Mouse (Mus musculus) splenic B cell, adult 2 months (primary cell): ENCODE measurements around the gene Slc6a19.
"Not testable (repeated sequence)": the region's sequence is repeated elsewhere in the genome, so short reads cannot be mapped to it uniquely, and the experiment has no call there.

Source experiments
- DNase-seq: peaks from one replicate; pipeline ENCODE4 v3.0.0-alpha.2; 2011; ENCODE audit warnings: low read depth, low spot score
- H3K27me3 ChIP-seq: 2 replicates; pipeline ENCODE4 v1.6.1; 2012; ENCODE audit warnings: mild to moderate bottlenecking, low read length, moderate library complexity, mixed read lengths; ENCODE audit not compliant: control insufficient read depth, poor library complexity, insufficient read depth, severe bottlenecking
- H3K36me3 ChIP-seq: 2 replicates; pipeline ENCODE4 v1.6.1; 2012; ENCODE audit warnings: mild to moderate bottlenecking, low read length, moderate library complexity, mixed read lengths; ENCODE audit not compliant: control insufficient read depth, poor library complexity, insufficient read depth, severe bottlenecking

Gene Slc6a19

DNA sequence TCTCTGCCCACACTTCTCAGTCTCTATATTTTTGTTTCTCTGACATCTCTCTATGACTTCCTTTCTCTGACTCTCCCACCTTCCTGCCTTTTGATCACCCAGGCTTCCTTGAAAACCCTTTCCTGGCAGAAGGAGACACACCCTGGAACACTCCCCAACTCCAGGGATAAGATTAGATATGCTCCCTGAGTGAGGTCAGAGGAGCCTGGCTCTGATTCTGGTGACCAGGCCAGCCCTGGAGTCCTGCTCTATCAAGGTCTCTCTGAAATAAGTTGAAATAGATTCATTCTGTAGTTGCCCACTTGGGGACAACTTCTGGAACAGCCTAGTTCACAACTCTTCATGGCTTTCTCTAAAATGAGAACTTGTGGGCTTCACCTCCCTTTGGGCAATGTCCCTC lies 24.0 kb upstream of the Slc6a19 start:
- DNase-seq, result no peak
- Histone ChIP-seq H3K36me3 (no peaks in the 10 kb centered on the region), H3K27me3 (no peaks in the 10 kb centered on the region)

DNA sequence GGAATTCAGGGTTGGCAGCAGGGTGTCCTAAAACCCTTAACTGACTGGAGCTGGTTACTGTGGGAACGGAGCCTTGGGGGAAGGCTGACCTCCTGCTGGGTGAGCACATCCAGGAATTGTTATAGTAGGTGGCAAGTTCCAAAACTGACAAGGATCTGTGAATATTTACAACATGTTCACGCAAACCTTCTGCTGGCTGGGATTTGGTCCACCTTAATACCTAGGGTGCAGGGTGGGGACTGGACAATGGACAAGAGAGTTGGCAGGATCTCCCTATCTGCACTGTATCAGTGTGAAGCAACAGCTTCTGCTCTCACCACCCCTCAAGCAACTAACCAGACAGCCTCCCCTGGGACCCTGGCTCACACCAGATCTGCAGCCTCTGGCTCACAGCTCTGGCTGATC lies 23.0 kb upstream of the Slc6a19 start:
- H3K36me3 ChIP-seq, result no peaks in the 10 kb centered on the region
- no peaks in the 10 kb centered on the region for H3K27me3 ChIP-seq
- no peak for DNase-seq

DNA sequence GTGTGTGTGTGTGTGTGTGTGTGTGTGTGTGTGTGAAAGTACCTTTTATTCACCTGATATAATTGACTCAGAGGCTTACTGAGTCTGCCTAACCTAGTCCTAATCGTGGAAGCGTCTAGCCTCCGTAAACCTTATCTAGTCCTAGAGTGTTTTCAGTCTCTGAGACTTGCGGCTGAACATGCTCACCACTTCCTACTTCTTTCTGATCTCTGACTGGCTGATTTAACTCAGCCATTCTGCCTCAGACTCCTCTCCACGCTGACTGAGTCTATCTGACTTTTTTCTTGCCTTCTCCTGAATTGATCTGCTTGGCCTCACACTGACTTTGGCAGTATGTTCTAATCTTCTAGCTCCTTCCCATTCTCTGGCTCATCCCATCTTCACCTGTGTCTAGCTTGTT lies 20.6 kb upstream of the Slc6a19 start:
- peak; percentile 41 for DNase-seq
- Histone ChIP-seq H3K27me3 (no peaks in the 10 kb centered on the region), H3K36me3 (no peaks in the 10 kb centered on the region)

DNA sequence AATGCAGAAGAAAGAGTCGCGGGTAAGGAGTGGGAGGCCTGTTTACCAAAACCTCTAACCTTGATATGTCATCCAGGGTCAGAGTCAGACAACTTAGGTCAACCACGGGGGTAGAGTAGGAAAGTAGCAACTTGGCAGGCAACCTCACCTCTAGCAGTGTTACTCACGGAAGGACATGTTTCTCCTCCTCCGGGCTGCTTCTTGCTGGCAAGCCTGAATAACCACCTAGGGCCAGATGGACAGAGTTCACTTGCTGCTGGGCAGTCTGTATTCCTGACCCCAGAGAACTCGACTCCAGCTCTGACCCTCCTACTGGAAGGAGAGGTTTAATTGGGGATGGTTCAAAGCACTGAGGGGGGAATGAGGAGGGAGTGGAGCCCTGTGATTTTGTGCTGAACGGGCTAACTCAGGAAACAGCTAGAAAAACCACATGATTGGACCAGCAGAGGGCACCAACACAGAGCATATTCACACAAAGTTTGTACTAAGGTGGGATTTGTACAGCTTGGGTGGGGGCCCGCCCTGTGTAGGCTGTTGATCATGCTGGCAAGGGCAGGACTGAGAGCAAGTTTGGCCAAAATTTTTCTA lies 18.5 kb upstream of the Slc6a19 start:
- Histone ChIP-seq H3K36me3 (no peaks in the 10 kb centered on the region), H3K27me3 (no peaks in the 10 kb centered on the region)
- peak; percentile 60 for DNase-seq

DNA sequence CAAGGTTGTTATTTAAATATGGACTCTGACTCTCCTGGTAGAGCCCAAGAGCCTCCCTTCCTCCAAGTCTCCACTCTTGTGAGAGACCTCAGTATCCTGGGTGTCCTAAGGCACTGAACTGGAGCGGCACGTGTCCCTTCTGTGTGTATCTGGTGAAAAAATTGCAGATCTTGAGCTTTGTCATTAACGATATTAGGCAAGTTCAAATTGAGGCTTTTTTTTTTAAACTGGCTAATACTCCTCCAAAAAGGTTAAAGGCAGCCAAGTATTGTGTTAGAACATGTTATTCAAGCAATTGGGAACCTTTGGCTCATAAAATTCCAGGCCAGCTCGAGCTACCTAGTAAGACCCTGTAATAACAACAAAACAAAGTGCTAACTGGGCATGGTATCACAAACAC lies 15.6 kb upstream of the Slc6a19 start:
- Histone ChIP-seq H3K36me3 (no peaks in the 10 kb centered on the region), H3K27me3 (no peaks in the 10 kb centered on the region)
- no peak for DNase-seq

DNA sequence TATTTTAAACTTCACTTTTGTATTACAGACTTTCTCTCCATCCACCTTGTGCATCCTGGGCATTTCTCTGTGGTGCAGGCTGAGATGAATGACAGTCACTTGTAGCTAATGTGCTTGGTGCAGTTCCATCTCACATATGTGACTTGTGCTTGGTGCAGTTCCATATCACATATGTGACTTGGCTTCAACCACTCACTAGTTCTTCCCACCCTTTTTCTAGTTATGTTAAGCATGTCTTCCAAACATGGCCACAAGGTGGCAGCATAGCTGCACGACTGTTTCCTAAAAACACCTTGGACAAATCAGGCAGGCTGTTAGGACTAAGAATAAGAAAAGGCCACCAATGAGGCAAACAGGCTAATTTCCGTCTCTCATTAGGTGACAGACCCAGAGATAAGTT lies 13.6 kb upstream of the Slc6a19 start:
- no peaks in the 10 kb centered on the region for H3K27me3 ChIP-seq
- DNase-seq, result peak; percentile 89

DNA sequence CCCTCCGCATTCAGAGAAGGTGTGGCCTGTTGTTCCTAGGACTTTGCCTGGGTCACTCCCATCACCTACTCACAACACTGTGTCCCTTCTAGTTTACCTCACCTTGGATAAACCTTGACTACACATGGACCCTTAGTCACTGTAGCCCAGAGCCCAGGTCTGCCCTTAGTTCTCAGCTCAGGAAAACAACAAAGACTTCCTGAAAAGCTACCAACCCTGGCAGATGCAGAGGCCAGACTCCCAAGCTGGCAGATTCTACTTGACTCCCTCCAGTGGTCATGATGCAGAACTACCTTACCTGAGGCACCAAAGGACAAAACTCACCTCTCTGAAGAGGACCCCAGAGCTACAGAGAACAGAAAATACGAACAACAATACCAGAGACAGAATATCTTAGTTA lies 9.4 kb upstream of the Slc6a19 start:
- DNase-seq, result peak; percentile 46
- Histone ChIP-seq H3K36me3 (no peaks in the 10 kb centered on the region), H3K27me3 (no peaks in the 10 kb centered on the region)

More for the DNA sequence above, 13.6 kb upstream of the Slc6a19 start:
- H3K36me3 ChIP-seq, result no peaks in the 10 kb centered on the region

DNA sequence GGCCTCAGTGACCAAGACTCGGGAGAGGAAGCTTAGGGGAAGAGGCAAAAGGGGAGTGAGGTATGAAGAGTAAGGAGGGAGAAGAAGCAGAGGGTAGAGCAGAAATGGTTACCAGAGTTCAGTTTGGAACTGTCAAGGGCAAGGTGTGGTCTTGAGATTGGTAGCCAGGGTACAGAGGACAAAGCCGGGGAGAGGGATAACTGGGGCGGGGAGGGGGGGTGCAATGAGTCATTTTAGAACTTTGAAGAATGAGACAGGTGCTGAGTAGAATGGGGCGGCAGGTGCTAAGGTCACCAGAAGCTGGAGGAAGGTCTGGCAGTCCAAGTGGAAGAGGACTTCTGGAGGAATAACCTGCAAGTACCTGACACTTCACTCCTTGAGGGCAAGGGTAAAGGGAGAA lies 8.5 kb upstream of the Slc6a19 start:
- DNase-seq, result no peak
- H3K27me3 ChIP-seq, result no peaks in the 10 kb centered on the region
- H3K36me3 ChIP-seq, result no peaks in the 10 kb centered on the region

DNA sequence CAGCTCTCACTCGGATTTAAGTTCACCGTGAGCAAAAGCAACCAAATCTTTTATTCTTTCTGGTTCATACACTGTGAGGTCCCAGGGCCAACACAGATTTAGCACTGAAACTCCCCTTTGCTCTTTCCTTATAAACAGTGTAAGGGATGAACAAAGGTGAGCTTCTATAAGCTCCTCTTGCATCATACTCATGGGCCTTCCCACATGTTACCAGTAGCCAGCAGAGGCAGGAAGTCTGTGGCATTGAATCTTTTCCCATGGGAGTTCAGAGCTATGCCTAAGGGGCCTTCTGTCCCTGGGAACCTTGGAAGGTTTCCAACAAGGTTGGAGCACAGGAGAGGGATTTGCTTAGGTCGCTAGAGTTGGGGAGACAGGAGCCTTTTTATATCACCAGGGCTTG lies 7.6 kb upstream of the Slc6a19 start:
- H3K36me3 ChIP-seq, result no peaks in the 10 kb centered on the region
- DNase-seq, result no peak
- no peaks in the 10 kb centered on the region for H3K27me3 ChIP-seq

DNA sequence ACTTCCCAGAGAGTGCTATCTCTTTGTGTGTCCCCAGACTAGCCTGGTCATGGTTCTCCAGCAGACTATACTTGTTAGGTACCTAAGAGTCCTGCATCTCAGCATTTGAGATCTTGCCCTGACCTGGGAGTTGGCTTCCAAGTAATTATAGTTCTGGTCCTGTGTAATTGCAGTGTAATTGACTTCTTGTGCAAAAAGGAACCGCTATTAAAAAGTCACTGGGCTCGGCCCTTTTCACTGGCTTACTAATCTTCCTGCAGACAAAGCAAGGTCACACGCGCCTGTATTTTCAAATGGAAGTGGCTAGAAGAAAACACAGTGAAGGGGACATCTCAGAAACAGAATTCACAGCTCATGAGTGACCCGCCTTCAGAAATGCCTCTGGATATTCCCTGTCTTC lies 7.1 kb upstream of the Slc6a19 start:
- no peak for DNase-seq
- no peaks in the 10 kb centered on the region for H3K36me3 ChIP-seq

DNA sequence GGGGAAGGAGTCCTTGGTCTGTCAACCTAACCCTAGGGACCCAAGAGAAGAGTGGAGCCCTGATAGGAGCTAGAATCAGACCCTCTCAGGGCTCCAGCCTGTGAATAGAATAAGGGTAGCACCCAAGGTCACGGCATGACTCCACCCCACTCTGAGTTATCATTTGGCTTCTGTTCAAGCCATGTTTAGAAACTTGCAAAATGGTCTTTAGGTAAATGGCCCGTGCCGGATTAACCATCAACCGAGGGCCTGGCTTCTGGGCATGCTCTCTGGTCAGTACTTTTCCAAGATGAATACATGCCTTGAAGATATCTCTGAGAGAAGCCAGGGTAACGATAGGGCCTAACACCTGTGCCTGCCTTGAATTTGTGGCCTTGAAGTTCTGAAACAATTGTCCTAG lies 6.6 kb upstream of the Slc6a19 start:
- Histone ChIP-seq H3K36me3 (no peaks in the 10 kb centered on the region), H3K27me3 (no peaks in the 10 kb centered on the region)
- no peak for DNase-seq

More for the DNA sequence above, 7.1 kb upstream of the Slc6a19 start:
- no peaks in the 10 kb centered on the region for H3K27me3 ChIP-seq

DNA sequence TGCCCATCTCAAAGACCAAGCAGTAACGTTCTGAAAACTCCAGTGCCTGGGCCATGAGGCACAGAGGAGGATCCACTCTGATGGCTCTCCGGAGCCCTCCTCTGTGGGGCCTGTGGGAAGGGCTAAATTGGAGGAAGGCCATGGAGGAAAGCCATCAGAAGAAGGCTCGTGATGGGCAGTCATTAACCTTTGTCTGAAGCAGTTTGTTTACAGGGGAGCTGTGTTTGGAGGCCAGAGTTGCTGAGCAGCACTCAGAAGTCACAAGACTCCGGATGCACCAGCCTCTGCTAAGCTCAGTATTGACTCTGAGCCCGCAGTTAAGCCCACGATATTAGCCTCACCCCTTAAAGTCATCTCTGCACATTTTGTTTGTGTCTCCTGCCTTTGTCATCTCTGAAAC lies 4.8 kb upstream of the Slc6a19 start:
- no peak for DNase-seq
- H3K36me3 ChIP-seq, result no peaks in the 10 kb centered on the region
- no peaks in the 10 kb centered on the region for H3K27me3 ChIP-seq

DNA sequence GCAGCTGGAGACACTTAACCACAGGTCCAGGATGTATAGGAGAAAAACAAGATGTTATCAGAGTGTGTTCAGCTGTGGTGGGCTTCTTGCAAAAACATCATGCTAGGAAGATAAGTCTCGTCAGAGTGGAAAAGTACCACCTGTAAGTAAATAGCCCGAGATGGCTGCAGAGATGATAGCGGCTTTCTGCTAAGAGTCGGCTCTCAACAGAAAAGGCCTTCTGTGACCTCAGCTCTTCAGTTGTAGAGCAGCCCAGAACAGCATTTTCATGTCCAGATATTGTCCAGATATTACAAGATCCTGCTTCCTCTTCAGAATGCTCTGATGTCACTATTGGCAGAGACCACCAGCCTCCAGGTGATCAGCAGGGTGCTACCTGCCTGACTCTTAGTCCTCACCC lies 1.2 kb downstream of the Slc6a19 start:
- H3K27me3 ChIP-seq, DNase-seq, H3K36me3 ChIP-seq: not testable (repeated sequence)

DNA sequence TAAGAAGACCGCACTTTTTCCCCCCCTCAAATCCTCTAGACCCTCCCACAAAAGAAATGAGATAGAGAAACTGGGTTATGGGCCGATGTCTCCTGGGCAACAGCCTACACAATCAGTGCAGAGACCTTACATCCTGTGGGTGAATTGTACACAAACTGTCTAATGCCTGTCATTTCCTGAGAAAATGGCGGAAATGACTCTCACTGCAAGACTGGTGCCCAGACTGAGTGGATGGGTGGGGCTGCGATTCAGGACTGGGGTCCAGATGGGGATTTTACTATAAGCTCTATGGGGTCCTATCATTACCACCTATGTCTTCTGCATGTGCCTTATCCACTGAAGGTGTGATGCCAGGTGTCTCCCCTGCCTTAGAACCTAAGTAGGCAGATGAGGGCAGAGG lies 1.9 kb downstream of the Slc6a19 start:
- Histone ChIP-seq H3K27me3 (no peaks in the 10 kb centered on the region), H3K36me3 (no peaks in the 10 kb centered on the region)
- peak; percentile 62 for DNase-seq

DNA sequence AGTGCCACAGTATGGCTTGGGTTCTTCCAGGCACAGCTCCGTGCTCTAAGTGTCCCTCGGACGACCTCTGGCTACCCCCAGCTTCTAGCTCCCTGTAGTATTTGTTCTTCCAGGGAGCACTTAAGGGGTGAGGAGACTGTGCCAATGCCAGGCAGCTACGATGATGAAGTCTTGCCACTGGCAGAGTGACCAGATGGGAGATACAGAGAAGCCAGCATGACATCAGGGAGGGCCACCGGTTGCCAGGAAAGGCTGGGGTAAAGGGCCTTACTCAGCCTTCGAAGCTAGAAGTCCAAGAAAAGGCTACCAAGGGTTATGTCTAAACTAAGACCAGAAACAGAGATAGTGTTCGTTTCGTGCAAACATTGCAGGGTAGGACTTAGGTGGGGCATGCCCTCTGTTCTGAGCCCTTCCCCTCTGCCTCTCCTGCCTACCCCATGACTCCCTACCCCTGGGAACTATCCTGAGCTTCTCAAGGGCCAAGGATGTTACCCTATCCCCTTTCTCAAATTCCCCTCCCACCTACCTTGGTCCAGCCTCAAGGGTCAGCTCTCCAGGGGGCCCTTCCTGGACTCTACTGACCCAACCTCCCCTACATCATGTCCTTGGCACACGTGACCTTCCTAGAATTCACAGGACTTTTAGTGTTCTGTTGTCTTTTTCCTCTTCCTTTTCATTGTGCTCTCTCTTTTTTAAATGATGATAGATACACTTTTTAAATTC lies 3.3 kb downstream of the Slc6a19 start:
- H3K36me3 ChIP-seq, result no peaks in the 10 kb centered on the region
- H3K27me3 ChIP-seq, result no peaks in the 10 kb centered on the region
- no peak for DNase-seq

DNA sequence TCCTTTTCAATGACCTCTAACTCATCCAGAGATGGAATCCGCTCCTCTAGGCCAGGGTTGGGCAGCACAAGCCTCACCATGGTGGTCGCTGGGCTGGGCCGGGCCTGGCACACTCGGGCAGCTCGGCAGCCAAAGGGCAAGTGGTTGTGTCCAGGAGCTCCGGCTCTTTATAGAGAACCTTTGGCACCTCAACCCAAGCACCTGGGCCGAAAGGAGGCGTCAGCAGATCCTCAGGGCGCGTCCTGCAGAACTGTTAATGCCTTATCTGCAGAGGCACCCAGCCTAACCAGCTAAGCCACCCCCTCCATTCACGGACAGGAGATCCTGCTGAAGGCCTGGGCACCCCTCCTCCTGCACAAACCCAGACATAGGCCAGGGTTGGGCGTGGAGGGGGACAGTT lies 4.1 kb downstream of the Slc6a19 start:
- no peak for DNase-seq
- no peaks in the 10 kb centered on the region for H3K36me3 ChIP-seq
- no peaks in the 10 kb centered on the region for H3K27me3 ChIP-seq
